Mouse (Mus musculus): Measurements from ENCODE around the gene Epdr1.

GRCm38 (mm10) chr13:19652405-19652804 is 32.7 kb upstream of the Epdr1 start:
- TF ChIP-seq CTCF (IDR thresholded peaks at IDR 0.05) (no peak), EP300 (IDR thresholded peaks at IDR 0.05) (no peak)

All from lung, postnatal 0 days (tissue).